Mouse (Mus musculus): Measurements from ENCODE around the gene Cd8a. TPM values are rescaled to one million over a fixed set of nuclear protein-coding genes. Genes with fewer than 3 reads are reported as not detected.
"Not testable (repeated sequence)": the region's sequence is repeated elsewhere in the genome, so short reads cannot be mapped to it uniquely, and the experiment has no call there.

Cd8a gene
- 1 to 10 TPM in 1 of 2 experiments, not detected in 1; 3.6 TPM for total RNA-seq (2021)
- long read RNA-seq, experiment 1 = 0 reads
- long read RNA-seq, experiment 2 = 0 reads

DNA sequence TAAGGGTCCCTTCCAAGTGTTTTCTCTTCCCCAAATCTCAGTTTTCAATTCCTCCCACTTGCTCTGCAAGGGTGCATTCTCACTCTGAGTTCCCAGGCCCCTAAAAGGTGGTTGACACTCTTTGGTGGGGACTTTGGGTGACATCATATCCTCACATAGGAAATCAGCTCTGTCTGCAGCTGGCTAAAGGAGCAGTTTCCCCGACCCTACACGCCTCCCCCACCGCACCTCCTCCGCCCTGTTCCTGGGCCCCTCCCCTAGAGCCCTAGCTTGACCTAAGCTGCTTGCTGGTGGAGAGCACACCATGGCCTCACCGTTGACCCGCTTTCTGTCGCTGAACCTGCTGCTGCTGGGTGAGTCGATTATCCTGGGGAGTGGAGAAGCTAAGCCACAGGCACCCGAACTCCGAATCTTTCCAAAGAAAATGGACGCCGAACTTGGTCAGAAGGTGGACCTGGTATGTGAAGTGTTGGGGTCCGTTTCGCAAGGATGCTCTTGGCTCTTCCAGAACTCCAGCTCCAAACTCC lies at the start of gene Cd8a:
Gene Cd8a, plus strand, starts transcription at position 179 of the 527 bp plus-strand sequence.
- intact Hi-C loops (cut with DNase I) = no loop called here
- no peak for DNase-seq

DNA sequence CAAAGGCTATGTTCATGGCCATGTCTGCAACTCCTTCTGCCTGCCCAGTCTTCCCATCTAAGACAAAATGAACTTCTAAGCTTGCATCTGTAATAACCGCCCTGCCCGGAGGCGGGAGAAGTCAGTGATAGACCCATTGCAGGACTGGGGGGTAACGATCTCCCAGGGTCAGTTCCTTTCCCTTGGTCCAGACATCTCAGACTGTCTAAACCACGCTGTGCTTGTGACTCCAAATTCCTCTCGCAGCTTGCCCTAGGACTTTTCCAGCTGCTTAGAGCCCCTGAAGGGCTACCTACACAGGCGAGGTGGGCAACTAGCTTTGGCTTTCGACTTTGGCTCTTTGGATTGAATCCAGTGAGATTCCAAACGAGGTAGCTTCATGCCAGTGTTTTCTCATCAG lies 48.4 kb upstream of the Cd8a start:
- no peak for DNase-seq
- intact Hi-C loops (cut with DNase I) = no loop called here

DNA sequence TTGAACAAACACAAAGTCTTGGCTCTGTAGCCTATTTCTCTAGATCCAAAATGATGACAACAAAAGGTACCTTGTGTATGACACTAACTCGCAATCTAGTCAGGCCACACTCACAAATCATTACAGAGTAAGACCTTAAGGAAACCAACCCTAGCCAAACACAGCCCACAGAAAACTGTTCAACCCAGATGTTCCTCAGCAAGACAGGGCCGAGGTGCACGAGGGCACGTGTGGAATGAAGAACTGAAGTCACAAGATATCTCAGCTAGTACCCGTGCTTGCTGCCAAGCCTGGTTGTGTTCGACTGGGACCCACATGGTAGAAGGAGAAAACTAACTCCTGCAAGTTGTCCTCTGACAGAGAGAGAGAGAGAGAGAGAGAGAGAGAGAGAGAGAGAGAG lies 43.3 kb upstream of the Cd8a start:
- intact Hi-C loops (cut with DNase I) = no loop called here

DNA sequence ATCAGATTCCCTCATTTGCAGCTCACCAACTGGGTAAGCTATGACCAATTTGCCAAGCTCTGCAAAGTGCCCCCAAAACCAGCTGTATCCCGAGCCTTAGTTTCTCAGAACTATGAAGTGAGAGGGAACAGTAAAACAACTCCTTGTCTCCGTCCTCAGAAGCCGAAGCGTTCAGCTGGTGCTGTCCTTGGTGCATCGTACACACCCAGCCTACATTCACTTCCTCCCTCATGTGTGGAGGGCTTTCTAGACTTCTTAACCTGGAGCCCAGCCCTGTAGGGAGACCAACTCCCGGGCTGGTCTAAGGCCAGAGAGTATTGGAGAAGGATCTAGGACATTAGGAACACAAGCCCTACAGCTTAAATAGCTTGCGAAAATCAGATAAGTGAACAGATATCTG lies 42.7 kb upstream of the Cd8a start:
- intact Hi-C loops (cut with DNase I) = no loop called here
- DNase-seq = no peak

More for the DNA sequence above, 43.3 kb upstream of the Cd8a start:
- no peak for DNase-seq

DNA sequence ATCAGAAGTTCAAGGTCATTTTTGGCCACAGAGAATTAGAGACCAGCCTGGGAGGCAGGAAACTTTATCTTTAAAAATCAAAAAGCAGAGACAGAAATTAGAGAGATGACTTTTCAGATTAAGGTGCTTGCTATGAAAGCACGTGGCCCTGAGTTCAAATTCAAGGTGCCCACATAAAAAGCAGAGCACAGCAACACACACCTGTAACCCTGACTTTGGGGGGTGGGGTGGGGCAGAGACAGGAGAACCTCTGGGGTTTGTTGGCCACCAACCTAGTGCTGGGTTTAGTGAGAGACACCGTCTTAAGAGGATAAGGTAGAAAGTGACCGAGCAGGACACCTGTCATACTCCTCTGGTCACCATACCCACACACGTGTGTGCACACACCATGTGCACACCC lies 41.7 kb upstream of the Cd8a start:
- intact Hi-C loops (cut with DNase I); DNase-seq: not testable (repeated sequence)

DNA sequence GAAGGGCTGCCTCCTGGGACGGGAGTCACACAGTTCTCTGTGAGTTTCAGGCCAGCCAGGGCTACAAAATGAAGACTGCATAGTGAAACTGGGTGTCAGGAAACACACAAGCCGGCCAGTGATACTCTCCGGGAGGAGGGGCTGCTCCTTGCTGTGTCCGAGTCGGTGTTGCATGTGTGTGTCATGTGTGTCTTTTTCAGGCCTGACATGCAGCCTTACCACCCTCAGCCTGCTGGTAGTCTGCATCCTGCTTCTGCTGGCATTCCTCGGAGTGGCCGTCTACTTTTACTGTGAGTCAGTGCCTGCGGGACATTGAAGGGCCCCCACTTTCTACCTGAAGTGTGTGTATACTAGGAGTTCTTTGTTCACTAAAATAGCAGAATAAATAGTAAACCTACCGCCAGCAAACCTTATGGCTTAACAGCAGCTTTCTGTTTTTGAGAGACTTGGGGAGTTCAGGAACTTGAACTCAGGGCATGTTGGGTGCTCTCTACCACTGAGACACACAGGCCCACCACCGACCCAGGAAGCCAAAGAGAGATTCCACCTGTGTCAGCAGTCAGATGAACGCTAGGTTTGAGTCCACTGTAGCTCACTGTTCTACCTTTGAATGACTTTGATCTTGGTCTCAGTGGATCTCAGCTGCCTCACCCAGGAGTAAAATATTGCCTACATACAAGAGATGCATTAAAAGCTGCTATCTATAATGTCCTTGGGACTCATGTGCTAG lies 40.8 kb upstream of the Cd8a start:
- intact Hi-C loops (cut with DNase I) = no loop called here
- no peak for DNase-seq

DNA sequence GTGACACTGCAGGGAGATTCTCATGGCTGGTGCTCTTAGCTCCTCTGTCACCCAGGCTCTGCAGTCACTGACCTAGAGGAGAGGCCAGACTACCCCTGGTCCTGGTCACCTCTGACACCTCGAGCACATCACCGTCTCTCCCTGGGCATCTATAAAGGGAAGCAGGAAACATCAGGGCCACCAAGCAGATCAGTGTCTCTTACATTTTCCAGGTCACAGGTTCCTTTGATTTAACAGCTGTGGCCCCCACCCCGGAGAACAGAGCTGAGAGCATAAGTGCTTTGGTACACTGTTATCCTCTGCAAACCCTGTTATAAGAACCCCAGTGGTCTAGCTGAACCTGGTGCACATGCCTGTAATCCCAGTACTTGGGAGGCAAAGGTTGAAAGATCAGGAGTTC lies 40.2 kb upstream of the Cd8a start:
- intact Hi-C loops (cut with DNase I) = no loop called here
- DNase-seq = no peak

DNA sequence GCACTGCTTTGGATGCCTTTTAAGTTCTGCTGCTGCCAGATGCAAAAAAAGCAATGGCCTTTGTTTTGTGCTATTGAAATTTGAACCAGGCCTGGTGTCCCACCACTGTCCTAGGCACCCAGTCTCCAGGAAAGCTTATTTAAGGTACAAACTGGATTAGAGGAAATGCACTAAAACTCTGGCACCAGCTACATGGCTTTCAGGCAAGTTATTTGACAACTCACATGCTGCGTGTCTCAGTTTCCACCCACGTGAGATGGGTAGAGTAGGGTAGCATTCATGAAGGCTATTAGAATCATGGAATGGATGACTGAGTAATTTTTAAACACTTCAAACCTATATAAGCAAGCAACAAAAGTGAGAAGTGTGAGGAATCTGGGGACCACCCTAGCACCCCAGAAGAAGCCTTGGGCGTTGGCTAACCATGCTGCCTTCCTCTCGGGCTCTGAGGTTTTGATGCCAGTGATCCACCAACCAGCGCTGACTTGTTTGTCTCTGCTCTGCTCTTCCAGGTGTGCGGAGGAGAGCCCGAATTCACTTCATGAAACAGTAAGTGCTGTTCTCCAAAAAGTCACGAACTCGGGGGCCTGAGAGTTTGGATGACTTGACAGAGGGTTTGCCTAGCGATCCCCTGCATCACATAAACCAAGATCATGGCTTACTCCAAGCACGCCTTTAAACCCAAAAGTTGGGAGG lies 39.5 kb upstream of the Cd8a start:
- intact Hi-C loops (cut with DNase I) = no loop called here
- no peak for DNase-seq

DNA sequence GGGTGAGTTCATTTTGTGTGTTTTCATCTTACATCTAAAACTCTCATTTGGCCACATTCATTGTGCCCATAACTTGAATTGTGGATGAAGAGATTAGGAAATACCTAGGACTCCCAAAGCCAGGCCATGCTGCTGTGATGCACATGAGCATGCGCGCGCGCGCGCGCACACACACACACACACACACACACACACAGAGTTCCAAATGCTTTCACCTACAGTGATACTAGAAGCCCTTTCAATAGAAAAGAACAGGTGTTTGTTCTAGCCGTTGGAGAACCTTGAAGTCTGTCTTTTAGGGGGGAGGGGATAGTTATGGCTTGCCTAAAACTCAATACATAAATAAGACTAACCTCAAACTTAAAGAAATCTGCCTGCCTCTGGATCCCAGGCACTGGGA lies 35.6 kb upstream of the Cd8a start:
- intact Hi-C loops (cut with DNase I) = no loop called here
- DNase-seq = no peak

DNA sequence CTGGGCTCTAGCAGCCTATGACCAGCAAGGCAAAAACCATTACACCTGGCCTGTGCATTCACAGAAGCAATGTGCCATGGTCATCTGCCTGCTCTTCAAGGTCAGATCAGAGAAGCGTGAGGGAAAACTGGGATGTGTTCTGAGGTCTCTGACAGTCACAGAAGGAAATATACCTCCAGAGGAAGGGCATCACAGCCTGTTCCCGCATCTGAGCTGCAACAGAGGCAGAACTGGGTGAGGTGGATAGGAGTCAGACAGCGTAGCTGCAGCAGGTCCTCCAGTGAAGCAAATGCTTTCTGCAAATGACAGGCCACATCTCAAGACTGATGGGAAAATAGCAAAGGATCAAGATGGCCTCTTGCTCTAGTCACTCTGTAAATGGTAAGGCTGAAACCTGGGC lies 34.3 kb upstream of the Cd8a start:
- intact Hi-C loops (cut with DNase I) = no loop called here
- DNase-seq = no peak

DNA sequence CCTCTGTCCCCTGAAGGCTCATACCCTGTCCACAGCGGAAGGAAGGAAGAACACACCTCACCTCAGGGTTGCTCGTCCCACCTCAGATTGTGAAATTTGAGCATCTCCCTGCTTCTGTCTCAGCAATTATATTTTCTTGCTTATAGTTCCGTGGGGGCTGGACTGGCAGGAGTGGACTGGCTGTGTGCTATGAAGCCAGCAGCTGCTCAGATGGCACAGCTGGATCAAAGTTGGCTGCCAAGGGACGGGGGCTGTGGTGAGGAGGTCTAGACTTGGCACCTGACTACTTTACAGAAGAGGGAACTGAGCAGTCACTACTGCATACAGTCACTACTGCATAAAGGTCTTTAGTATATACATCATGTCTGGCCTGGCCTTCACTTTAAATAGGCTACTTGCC lies 33.9 kb upstream of the Cd8a start:
- intact Hi-C loops (cut with DNase I) = no loop called here
- DNase-seq = no peak

DNA sequence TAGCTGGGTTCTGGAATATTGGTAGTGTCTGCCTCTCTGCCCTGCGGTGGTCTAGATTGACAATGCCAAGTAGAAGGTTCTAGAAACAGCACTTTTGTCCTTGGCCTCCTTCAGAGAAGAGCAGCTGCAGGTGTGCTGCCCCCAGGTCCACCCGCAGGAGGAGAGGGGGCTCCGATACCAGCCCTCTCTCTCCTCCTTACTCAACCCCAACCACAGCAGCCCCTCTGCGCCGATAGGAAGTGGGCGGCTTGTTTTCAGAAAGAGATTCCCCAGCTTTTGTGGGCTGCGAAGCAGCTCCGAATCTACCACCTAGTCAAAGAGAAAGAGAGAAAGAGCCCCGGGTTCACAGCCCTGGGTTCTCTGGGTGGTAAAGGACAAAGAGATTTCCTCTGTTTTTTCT lies 32.0 kb upstream of the Cd8a start:
- intact Hi-C loops (cut with DNase I) = no loop called here
- no peak for DNase-seq

DNA sequence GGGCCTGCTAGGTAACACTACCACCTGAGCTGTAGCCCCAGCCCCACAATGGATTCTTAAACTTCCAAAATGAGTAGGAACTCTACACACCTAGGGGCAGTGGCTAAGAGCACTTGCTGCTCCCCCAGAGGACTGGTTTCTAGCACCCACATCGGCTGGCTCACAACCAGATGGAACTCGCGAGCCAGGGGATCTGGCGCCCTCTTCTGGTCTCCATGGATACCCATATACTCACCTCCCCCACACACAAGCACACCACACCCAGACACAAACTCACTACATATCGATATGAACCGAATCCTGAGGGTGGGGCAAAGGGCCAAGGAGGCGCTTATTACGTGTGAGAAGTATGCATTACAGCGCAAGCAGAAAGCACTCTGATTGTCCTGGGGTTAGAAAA lies 25.2 kb upstream of the Cd8a start:
- no peak for DNase-seq
- intact Hi-C loops (cut with DNase I) = no loop called here

DNA sequence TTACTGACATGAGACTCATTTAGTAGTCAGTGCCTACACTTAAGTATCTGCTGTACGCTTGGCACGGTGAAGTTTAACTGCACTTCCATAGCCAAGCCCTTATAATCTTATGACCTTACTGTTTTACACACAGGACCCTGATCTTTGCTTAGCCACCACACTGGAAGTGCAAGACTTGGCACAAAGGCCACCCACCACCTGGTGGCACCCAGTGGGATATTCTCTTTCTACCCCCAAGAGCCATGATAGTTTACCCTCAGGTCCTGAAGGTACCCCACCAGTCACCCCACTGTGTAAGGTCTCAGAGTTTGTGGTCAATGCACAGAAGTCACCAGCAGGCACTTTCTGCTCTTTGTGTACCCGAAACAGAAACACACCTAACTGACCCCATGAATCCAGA lies 22.0 kb upstream of the Cd8a start:
- intact Hi-C loops (cut with DNase I) = no loop called here
- DNase-seq = no peak

DNA sequence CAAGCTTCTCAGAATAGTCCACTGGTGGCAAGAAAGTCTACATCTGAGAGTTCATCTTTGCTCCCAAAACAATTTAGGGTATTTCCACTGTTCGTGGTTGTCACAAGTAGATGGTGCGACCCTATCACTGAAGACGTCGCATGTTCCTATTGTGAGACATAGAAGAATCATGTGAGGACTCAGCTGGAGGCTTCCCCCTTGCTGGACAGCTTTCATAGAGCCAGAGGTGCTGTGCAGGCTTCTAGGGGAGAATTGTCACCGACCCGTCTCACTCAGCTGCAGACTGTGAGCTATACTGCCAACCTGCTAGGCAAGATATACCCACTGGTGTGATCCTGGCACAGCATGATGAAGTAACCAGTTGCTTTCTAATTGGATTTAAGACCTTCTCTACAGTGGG lies 21.0 kb upstream of the Cd8a start:
- DNase-seq = no peak
- intact Hi-C loops (cut with DNase I) = no loop called here

DNA sequence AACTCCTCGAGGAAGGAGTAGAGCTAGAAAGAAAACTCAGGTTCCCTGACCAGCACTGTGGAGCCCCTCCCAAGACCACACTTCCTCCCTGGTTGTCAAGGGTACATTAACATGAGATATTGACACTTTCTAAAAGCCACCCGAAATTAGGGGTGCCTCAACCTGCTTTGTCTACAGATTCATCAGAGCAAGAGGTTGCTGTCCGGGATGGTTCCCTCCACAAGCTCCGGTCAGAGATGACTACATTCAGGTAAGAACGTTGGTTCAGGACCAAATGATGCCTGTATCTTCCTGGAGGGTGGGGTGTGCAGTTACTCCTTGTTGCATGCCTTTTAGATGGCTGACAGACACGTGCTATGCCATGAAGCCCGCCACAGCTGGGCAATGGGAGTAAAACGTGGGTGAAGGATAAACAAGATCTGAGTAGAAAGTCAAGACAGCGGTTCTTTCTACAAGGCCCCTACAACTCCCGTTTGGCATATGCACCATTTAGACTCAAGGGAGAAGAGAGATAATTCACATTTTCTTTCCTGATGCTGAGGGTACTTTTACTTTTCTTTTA lies 20.3 kb upstream of the Cd8a start:
- intact Hi-C loops (cut with DNase I) = no loop called here
- DNase-seq = no peak

DNA sequence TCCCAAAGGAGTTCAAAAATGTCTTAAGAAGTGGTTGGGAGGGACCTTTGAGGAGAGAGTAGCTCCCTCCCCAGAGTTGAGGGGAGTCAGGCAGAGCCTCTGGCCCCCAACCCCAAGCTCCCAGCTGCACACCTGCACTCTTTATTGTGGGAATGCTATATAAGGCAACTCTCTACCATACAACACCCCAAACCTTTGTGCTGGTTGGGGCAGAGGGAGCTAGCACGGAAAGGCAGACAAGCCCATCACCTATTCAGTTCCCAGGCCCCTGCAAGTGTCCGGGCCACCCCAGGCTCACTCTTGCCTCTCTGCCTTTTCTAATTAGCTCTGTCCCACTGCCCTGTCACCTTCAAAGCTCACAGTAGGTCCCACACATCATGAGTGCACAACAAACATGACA lies 19.5 kb upstream of the Cd8a start:
- DNase-seq = no peak
- intact Hi-C loops (cut with DNase I) = no loop called here

DNA sequence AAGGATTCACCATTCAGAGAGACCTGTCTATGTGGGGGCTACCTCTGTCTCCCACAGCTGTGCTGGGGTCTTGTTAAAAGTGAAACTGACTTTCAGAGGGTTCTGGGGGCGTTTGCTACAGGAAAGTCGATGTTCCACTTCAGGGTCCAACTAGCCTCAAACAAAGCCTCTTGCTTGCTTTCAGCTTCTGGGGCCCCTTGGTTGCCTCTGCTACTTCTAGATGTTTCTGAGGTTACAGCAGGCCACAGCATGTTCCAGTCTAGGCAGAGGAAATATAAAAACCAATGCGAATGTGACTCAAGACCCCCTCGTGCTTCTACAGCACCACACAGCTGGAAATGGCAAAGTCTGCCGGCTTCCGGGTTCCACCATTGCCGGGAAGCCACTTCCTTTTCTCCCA lies 15.7 kb upstream of the Cd8a start:
- no peak for DNase-seq
- intact Hi-C loops (cut with DNase I) = no loop called here

DNA sequence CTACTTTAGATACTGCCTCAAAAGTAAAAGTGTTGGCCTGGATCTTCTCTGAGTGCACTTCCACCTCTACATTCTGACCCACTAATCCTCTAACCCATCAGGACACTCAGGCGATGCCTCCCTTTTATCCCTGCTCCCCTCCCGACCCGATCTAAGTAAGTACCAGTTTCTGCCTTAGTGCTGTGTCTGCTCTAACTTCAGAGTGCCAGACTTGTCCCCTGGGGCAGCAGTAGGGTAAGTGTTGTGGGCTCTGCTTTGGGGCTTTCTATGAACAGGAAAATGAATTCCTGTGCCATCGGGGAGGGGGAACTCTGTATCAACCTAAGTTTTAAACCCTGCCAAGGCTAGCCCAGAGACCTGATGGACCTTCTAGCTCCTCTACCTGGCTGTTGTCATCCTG lies 13.0 kb upstream of the Cd8a start:
- no peak for DNase-seq
- intact Hi-C loops (cut with DNase I) = no loop called here

DNA sequence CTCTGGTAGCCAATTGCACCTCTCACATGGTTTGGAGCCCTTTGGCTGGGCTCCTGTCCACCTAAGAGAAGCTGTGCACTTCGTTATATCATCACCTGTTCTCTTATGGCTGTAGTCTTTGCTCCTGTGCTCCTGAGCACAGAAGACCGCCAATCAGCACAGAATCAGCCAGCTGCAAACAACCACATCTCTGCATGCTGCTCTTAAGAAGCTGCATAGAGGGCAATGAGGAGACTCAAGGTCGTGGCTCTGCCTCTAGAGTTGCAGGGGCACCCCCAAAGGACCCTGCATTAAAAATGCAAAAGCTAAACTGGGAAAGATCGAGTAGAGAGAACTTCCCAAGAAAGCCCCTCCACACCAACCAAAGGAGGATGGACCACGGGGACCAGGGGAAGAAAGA lies 12.5 kb upstream of the Cd8a start:
- DNase-seq = no peak
- intact Hi-C loops (cut with DNase I) = no loop called here

DNA sequence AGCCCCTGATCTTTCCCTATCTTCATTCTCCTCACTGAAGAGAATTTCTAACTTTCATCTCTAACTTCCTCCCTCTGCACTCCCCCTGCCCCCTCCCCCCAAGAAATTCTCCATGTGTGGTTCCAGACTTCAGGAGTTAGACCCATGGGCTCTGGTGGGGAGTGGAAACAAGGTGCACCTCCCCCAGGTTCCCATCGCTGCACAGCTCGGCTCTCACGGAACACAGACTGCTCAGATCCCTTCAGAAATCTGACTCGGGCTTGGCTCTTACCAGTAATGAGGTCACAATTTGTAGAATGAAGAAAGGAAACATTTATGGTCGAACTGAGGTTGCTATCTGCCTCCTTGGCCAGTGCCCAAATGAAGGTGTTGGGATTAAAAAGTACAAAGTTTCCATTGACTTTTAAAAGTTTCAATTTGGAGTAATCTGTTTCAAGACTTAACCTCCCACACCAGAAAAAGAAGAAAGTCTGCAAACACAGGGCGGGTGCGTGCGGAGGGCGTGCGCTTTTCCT lies 12.0 kb upstream of the Cd8a start:
- intact Hi-C loops (cut with DNase I) = no loop called here
- no peak for DNase-seq

DNA sequence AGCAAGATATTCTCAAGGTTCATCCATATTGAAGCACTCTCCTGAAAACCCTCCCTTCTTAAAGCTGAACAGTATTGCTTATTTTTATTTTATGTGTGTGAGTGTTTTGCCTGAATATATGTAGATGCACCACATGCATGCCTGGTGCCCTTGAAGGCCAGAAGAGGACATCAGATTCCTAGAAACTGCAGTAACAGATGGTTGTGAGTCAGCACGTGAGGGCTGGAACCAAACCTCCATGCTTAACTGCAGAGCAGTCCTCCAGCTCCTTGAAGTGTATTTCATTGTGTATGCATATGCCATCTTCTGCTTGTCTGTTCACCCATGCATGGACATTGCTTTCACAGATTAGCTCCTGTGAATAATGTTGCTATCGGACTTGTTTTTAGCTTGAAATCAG lies 9.2 kb upstream of the Cd8a start:
- DNase-seq = no peak
- intact Hi-C loops (cut with DNase I) = no loop called here

All from gastrocnemius, postnatal 36 days (tissue).